Mouse (Mus musculus) retina, embryonic 14.5 days (tissue): ENCODE measurements around the gene Slc12a8.
A peak's percentile ranks its signal among the peaks of the same experiment; 100 is the strongest.
"Not testable (repeated sequence)": the region's sequence is repeated elsewhere in the genome, so short reads cannot be mapped to it uniquely, and the experiment has no call there.

Source experiments
- DNase-seq: peaks from one replicate; pipeline ENCODE4 v3.0.0-alpha.2; 2015; ENCODE audit warnings: low spot score

Slc12a8 gene

GRCm38 (mm10) chr16:33516807-33517565 is at the start of gene Slc12a8:
Gene Slc12a8, plus strand, starts transcription at chr16:33517328.
- peak; percentile 27 for DNase-seq

GRCm38 (mm10) chr16:33467451-33467850 is 49.7 kb upstream of the Slc12a8 start:
- DNase-seq, result no peak

GRCm38 (mm10) chr16:33469973-33470372 is 47.2 kb upstream of the Slc12a8 start:
- DNase-seq, result no peak

DNA sequence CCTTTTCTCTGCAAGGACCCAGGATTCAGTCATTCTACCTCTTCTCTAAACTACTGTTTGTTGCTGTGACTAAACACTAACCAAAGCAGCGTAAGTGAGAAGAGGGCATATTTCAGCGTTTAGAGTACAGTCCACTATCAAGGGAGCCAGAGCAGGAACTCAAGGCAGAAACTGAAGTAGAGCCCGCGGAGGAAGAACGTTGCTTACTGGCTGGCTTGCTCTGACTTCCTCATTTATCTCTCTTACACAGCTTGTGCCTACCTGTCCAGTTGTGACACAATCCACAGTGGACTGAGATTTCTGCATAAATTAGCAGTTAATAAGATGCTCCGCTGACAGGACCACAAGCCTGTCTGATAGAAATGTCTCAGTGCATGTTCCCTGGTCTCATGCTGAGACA is 42.7 kb upstream of the Slc12a8 start:
- no peak for DNase-seq

- DNase-seq, result no peak
Measured at GRCm38 (mm10) chr16:33479926-33480325, 37.2 kb upstream of the Slc12a8 start.

- DNase-seq, result peak; percentile 35
Measured at GRCm38 (mm10) chr16:33481148-33481547, 36.0 kb upstream of the Slc12a8 start.

- DNase-seq, result no peak
Measured at GRCm38 (mm10) chr16:33482309-33482708, 34.8 kb upstream of the Slc12a8 start.

DNA sequence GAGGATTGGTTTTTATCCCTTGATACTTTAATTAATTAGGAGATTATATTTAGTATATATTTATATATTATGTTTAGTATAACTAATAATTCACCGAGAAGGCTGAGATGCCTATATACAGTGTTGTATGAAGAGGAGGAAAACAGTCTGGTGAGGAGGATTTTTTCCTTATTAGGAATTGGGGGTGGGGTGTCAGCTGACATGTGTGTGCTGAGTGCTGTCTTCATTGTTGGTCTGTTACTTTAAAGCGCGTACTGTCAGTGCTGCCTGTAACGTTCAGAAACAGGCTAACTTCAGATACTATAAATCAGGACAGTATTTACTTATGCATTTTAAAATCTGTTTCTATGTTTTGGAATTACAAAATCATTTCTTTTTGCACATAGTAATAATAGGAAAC is 29.4 kb upstream of the Slc12a8 start:
- no peak for DNase-seq

- DNase-seq, result no peak
Measured at GRCm38 (mm10) chr16:33494374-33494773, 22.8 kb upstream of the Slc12a8 start.

DNA sequence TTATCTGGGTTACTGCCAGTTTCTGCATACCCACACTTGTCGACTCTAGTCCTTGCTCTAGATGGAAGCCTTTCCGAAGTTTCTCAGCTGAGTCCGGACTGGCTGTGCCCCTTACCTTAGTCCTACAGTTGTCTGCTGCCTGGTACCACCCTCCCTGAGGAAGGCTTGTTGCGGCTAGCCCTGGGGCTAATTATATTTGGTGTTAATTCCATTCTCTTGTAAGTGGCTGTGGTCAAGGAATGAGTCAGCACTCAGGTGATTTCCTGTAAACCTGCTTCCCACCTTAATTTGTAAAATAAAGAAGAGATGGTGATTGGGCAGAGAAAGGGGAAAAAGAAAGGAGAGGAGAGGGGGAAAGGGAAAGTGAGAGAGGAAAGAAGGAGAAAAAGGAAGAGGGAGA is 9.0 kb upstream of the Slc12a8 start:
- no peak for DNase-seq

DNA sequence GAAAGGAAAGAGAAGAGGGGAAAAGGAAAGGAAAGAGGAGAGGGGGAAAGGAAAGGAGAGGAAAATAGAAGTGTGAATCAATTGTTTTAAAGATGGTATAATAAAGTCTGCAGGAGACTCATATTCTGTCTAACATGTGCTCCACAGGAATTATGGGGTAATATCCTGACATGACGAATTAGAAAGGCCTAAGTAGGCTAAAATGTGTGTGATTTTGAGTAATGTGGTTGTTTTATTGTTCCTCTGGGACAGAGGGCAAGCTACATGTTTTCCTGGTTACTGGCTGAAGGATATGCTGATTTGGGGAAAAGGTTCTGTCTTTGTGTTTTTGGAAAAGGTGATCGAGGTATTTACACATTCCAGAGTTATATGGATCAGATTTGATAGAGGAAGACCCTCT is 7.9 kb upstream of the Slc12a8 start:
- DNase-seq, result not testable (repeated sequence)

DNA sequence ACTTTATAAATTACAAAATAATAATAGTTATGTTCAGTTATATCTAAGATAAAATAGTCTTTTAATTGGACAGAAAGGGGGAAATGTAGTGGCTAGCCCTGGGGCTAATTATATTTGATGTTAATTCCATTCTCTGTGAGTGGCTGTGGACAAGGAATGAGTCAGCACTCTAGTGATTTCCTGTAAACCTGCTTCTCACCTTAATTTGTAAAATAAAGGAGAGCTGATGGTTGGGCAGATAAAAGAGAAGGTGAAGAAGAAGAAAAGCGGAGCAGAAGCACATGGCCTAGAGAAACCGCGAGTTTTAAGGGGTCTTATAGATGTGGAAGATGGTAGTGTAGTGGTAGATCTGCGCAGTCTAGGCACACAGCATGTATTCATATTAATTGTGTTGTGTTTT is 6.3 kb upstream of the Slc12a8 start:
- not testable (repeated sequence) for DNase-seq

DNA sequence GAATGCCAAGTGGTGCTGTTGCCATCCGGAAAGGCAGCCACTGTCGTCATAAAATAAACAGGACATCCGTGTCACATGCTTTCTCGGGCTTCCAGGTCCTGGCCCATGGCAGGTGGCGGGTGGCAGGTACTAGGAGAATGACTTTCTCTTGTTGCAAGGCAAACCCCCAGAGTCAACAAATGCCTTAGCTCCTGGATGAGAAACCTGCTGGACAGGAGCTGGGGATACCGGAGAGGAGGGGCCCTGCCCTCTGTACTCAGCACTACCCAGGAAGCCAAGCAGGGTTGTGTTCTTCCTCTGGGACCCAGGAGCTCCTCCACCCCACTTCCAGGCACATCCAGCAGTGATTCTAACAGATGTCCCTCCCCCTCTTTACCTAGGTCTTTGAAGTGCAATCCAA is 4.6 kb upstream of the Slc12a8 start:
- DNase-seq, result no peak

DNA sequence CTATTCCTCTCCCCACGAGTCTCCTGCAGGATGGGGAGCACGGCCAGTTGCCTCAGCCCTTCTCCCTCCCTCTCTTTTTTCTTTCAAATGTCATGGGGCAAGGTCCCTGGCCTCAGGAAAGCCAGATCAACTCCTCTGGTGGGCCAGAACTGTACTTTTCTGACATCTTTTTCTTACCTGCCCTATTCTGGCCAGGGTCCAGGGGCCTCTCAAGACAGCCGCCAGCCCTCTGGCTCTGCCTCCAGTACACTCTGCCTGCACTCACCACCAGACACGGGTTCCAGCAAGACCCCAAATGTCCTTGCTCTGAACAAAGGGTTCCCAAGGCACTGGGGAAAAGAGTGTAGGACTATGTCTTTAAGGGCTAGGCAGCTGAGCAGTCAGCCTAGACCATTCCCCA is 499 bp downstream of the Slc12a8 start:
- DNase-seq, result no peak

- no peak for DNase-seq
Measured at GRCm38 (mm10) chr16:33518236-33518635, 1.1 kb downstream of the Slc12a8 start.

DNA sequence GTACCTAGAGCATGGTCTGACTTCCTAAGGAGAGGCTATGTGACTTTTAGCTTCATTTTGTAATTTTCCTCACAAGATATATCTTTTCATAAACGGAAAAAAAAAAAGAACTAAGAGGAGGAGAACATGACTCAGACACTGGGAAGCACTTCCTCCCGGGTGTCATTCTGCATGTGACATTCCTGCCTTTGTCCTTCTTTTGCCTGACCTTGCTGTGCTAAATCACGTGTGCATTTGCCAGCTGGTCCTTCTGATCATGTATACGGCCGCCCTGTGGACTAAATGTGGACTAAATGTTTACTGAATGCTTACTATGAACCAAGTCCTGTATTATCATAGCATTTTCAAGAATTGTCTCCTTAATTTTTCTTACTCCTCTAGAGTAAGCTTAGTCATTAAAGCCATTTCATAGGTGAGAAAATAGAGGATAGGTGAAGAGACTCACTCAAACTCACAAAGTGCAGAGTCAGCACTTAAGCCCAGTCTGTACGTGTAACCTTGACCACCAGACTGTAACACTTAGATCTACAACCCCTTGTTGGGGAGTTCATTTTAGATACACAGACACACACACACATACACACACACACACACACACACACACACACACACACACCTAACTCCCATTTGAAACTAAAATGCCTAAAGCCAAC is 2.9 kb downstream of the Slc12a8 start:
- DNase-seq, result no peak

GRCm38 (mm10) chr16:33522516-33522915 is 5.4 kb downstream of the Slc12a8 start:
- no peak for DNase-seq

GRCm38 (mm10) chr16:33523571-33523970 is 6.4 kb downstream of the Slc12a8 start:
- DNase-seq, result no peak

DNA sequence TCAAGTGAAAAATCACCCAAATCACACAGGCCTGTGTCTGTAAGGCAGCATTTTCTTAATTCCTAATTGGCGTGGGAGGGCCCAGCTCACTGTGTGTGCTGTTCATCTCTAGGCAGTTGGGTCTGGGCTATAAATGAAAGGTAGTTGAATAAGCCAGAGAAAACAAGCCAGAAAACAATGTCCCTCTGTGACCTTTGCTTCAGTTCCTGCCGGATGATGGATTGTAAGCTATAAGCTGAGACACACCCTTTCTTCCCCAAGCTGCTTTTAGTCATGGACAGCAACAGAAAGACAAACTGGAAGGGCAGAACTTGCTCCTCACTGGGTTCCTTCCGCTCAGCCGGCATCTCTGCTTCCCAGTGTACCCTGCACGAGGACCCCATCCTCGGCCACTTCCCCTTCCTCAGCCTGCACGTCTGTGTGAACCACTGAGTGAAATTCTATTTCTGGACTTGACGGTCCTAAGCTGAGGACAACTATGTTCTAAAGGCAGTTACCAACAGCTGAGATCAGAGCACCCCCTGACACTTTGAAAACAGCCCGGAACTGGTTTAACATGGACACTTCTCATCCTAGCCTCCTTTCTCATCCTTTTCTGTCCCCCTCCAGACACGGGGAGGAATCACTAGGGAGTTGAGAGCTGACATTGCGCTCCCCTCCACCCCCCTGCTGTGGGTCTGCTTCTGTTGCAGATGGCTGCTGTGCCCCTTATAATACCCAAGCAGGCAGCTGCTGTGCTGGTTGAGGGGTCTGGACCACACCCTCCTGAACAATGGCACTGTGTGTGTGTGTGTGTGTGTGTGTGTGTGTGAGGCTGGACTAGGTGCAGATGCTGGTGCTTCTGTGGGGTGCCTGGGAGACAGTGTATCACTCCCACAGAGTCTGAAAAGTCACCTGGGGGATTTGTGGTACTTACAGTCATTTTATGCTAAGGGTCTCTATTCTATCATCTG is 12.7 kb downstream of the Slc12a8 start:
- no peak for DNase-seq

- DNase-seq, result no peak
Measured at GRCm38 (mm10) chr16:33531184-33531583, 14.1 kb downstream of the Slc12a8 start.

GRCm38 (mm10) chr16:33536456-33536855 is 19.3 kb downstream of the Slc12a8 start:
- DNase-seq, result no peak

DNA sequence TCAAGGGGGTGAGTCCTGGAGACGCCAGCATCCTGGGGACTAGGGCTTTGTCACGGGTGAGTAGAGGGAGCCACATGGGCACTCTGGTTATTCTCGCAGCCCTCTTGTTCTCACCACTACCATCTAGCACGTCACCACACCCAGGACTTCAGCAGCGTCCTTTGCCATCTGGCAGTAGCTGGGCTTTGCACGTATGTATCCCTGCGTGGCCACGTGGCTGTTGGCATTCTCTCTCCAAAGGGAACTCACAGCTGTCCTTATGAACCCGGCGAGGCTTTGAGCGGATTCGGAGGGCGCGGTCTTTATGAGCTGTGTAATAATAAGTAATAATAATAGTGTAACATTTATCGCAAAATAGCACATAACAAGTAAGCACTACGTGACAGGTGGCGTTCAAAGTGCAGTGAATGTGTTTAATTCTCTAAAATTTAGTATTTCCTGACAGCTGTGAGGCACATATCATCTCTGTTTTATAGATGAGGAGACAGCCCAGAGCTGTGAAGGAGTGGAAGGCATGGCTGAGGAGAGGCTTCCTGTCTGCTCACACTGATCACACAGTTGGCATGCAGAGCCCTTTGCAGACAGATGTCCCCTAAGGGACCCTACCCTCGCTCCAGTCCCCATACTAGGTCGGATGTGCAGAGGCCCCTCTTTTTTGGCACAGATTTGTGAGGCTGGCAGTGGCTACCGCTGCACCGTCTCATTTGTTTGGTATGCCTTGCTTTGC is 20.5 kb downstream of the Slc12a8 start:
- DNase-seq, result no peak
